Mouse (Mus musculus) gonadal fat pad, adult 2 months (tissue): ENCODE results near the gene Nln. TPM values are rescaled to one million over a fixed set of nuclear protein-coding genes. Genes with fewer than 3 reads are reported as not detected.

ENCODE experiments used
- DNase-seq: peaks from one replicate; pipeline ENCODE4 v3.0.0-alpha.2; 2012; ENCODE audit warnings: low read depth
- polyA plus RNA-seq: library from polyadenylated mRNA; depleted of rRNA; stranded (reverse); fragments of >200 nt; gene quantifications from 2 replicates; pipeline ENCODE4 v1.2.3, GENCODE M21; 2012

Nln gene
- polyA plus RNA-seq, 1 experiment = 14.3 TPM

DNA sequence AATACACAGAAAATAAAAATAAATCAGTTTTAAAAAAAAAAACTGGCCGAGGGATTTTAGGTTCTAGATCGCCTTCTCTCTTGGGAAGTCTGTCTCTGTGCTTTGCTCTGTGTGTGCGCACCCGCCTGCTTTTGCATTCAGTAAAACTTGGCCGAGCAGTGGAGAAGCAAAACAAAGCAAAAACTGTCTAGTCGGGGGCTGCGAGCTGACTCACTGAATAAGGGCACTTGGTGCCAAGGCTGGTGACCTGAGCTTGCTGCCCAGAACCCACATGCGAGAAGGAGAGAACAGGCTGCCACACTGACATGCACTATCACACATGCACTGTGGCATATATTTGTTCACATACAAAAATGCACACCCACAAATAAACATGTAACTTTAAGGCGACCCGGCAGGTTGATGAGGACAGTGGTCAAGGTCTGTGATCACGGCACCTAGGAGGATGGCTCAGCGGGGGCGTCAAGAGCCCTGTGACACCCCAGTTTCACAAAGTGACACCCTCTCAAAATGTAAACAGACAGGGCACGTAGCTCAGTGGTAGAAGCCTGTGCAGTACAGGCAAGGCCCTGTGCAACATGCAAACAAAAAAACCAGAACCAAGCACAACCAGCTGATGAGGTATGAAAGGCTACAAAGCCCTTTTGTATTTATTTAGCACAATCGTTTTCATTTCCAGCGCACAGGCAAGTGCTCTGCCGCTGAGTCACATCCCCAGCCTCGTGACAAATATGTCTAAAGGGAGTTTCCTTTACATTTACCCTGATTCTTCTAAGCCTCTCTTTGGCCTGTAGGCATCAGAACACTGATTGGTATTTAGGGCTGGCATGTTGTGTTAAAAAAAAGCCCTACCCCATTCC, 93.9 kb downstream of the Nln start:
- no peak for DNase-seq

DNA sequence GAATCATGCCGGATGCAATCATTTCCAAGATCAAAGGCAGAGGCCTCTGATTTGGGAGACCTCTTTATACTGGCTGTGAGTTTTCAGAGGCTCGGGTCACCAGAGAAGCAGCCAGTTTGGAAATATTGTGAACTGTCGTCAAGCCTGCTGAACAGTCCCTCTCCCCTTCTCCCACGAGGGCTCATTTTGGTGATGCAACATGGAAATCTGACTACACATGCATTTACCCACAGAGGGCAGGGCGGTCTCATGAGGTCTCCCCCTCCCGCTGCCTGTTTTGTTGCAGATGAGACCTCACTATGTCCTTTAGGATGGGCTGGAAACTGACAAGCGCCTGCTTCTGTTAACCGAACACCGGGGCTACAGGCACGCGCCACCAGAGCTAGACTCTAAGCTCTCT, 95.4 kb downstream of the Nln start:
- no peak for DNase-seq

- no peak for DNase-seq
These were observed 96.0 kb downstream of the Nln start for GRCm38 (mm10) chr13:104013380-104013779.

DNA sequence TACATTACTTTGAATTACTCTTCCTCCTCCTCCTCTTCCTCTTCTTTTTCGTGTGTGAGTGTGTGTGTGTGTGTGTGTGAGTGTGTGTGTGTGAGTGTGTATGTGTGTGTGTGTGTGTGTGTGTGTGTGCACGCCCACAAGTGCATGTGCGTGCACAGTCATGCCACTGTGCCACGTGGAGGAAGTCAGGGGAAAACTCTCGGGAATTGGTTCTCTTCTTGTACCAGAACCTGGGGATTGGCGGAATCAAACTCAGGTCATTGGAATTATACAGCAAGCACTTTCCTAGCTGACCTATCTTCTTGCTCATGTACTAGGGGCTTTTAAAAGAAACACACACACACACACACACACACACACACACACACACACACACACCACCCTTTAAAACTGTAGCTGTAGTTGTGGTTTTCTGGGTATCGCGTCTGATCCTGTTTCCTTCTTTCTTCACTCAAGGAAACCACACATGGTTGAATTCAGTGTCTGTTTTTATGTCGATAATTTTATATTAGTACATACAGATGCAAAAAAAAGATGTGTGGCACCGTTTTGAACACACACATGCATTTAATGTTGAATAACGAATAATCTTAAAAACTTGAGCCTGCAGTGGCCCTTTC, 97.1 kb downstream of the Nln start:
- DNase-seq = no peak

GRCm38 (mm10) chr13:104011289-104011688, 98.1 kb downstream of the Nln start:
- DNase-seq = no peak

- no peak for DNase-seq
These were observed 104.1 kb downstream of the Nln start for GRCm38 (mm10) chr13:104005231-104005845.

DNA sequence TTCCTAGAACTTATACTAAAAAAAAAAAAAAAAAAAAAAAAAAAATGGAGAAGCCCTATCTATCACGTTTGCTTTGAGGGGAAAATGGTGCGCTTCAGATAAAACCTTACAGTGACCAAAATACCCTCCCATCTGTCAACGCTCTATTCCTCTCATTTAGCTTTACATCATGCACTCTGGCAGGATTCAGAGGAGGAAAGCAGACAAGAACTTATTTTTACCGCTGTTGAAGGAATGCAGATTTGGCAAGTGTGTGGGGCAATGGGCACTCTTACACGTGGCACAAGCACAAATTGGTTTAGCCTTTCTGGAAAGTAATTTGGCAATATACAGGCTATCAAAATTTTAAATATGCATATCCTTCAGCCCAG, 115.3 kb downstream of the Nln start:
- DNase-seq = no peak

DNA sequence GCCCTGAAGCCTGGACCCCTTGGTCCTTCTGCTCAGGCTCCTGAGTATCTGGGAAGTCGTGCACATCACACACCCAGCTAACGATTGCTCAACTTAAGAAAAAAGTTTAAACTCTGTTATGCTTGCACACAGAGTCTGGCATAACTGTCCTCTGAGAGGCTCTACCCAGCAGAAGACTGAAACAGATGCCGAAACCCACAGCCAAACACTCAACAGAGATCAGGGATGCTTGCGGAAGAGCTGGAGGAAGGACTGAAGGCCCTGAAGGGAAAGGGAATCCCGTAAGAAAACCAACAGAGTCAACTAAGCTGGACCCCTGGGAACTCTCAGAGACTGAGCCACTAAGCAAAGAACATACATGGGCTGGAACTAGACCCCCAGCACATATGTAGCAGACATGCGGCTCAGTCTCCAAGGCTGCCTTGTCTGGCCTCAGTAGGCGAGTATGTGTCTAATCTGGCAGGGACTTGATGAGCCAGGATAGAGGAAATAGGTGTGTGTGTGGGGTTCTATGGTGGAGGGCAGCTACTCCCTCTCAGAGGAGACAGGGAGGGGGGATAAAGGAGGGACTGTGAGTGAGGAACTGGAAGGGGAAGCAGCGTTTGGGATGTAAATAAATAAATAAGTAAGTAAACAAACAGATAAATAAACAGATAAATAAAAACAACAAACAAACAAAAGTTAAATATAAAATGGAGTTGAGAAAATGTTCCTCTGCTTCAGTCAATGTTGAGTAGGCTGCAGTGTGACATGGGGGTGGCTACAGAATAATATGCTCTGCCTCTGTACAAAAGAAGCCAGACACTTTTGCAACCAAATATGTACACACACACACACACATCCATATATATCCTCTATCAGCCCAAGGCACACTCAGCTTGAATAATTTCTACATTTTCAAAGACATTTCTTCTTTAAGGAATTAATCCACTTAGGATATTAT, 116.0 kb downstream of the Nln start:
- no peak for DNase-seq

GRCm38 (mm10) chr13:103986660-103987059, 122.8 kb downstream of the Nln start:
- no peak for DNase-seq

- no peak for DNase-seq
These were observed 123.7 kb downstream of the Nln start for GRCm38 (mm10) chr13:103985510-103986278.

GRCm38 (mm10) chr13:103982376-103982775, 127.0 kb downstream of the Nln start:
- DNase-seq = no peak

DNA sequence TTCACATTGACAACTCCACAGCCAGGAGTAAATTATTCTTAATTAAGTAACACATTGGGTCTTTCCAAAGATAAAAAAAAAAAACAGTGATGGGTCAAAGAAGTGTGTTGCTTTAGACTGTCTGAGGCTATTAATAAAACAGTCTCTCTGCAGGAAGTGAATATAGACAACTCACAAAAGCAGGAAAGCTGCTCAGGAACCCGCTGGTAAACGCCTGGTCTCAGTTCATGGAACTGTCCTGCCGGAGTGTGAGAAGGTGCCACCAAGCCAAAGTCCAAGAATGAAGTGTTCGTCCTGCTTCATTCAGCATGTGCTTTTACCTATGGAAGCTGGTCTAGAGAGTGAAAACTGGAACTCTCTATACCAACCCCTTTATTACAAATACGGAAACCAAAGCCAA, 129.0 kb downstream of the Nln start:
- DNase-seq = no peak

GRCm38 (mm10) chr13:103978286-103978866, 131.0 kb downstream of the Nln start:
- DNase-seq = peak; percentile 79

DNA sequence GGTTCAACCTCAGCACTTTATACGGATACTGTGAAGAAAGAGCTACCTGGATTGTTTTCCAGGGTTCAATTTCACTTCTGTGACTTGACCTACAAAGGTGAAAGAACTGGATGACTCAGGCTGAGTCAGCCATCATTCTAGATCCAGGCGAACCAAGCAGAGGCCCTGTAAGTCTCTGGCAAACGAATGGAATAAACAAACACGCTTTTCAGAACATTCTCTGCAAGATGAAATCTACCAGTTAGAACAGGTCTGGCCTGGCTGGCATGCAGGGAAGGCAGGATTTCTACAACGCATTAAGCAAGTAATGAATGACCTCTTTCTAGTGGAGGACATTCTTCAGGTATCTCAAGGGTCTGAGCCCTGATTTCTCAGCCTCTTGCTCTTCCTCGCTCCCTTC, 131.6 kb downstream of the Nln start:
- peak; percentile 97 for DNase-seq

DNA sequence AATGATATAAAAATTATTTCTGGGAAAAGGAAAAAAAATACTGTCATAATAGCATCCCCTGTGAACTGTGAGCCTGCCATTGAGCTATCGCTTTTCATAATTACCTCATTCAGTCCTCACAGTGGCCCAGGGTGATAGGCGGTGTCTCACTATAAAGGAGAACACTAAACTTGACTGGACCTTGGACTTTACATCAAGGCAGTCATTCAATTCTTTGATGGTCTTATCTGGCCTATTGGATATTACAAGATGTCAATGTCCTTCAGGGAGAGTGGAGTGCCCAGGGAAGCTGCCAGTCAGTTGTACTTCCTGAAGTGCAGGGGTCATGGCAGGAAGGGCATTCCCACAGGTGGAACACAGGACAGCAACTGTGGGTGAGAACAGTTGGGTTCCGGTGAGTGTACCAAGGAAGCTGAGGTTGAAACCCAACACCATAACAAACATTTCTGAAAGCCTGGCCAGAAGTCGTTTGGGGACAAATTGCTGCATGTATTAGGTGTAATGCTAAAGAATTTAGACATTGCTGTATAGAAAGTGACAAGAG, 133.2 kb downstream of the Nln start:
- DNase-seq = no peak

- no peak for DNase-seq
These were observed 134.3 kb downstream of the Nln start for GRCm38 (mm10) chr13:103975101-103975500.

DNA sequence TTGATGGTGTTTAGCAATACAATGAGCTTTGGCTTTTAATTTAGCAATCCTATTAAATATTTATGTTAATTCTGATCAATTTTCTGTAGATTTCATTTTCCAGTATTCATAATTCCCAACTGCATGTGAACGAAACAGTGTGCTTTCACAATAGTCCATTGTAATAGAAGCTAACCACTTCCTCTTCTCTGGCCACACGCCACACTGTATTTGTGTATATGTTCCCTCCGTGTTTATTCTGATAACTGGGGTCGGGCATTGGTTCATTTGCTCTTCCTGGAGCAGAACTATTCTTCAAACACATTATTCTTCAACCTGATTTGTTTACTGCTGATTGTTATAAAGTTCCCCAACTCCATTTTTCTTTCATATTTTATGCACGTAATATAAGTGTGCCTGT, 135.4 kb downstream of the Nln start:
- no peak for DNase-seq
